Mouse (Mus musculus): ENCODE data around the gene Prox1.

DNA sequence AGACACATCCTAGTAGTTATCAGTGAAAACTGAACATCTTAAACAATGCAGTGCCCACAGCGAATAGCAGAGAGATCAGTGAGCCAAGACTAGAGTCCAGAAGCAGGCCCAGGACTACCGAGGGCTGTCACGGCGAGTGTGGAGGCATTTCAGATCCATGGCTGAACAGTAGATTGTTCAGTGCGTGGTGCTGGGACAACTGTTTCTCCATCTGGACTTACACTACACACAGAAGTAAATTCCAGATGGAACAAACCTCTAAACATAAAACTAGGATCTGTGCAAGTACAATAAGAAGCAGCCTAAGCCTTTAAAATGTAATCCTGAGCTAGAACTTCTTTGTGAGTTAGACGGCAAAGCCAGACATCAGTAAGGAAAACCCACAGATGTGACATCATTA lies 42.7 kb upstream of the Prox1 start:
- TF ChIP-seq CTCF (IDR thresholded peaks at IDR 0.05; ENCODE audit: low read depth, low read length) = no peak
- no peak for TF ChIP-seq POLR2A (IDR thresholded peaks at IDR 0.05; ENCODE audit: borderline replicate concordance, low read depth, low read length)

All from bone marrow macrophage, adult 2 months (primary cell).